Mouse (Mus musculus) kidney, adult 2 months (tissue): ENCODE measurements at regions not wholly inside any gene's neighbourhood (a gene's known extent, or its start where the extent isn't known, plus 50 kb on each side); places are given as distances from the start of the nearest gene placed in this dataset.

Experiments used
- CTCF ChIP-seq: fragments of 200-500 bp; conservative IDR thresholded peaks from 2 replicates; pipeline ENCODE4 v1.5.1; 2011; ENCODE audit warnings: low read depth, mild to moderate bottlenecking, control low read depth, low read length, moderate library complexity, mixed read lengths; ENCODE audit not compliant: insufficient read depth, insufficient read length
- POLR2A ChIP-seq: fragments of 200-500 bp; IDR thresholded peaks from one replicate; pipeline ENCODE4 v1.6.1; 2011; ENCODE audit warnings: low read depth, low read length, control low read depth

DNA sequence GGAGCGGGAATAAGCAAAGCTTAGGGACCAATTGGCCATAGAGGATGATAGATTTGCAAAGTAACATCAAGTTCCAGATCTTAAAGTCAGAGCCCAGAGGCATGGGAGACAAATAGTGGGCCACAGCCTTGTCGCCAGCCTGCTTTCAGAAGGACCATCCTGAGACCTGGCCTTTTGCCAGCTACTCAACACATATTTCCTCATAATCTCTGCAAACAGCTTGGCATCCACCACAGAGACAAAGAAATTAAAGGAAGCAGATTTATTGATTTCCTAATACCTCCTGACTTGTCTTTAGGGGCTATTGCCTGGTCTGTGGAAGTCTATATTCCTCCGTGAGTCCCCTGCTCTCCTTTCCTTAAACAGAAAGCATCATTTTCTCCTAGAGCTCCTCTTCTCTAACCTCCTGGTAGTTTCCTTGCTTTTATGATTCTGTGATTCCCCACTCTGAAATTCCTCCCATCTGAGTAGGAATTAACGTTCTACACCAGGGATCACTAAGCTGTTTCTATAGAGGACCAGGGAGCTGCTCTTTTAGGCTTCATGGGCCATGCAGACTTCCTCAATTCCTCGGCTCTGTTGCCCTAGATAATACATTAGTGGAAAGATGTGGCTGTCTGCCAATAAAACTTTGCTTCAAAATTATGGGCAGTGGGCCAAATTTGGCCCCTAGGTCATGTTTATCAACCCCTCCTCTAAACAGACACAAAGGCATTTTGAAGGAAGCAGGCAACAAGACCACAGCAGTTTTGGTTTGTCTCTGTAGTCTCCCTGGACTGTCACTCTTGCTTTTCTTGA, 114.2 kb downstream of the Utp18 start:
- TF ChIP-seq CTCF (no peak), POLR2A (no peak)
